ENCODE assay signal across 7 mouse cellular contexts in genomic region chr7:139233714-139234113, GRCm38 (mm10). TPM values are rescaled to one million over a fixed set of nuclear protein-coding genes. Genes with fewer than 3 reads are reported as not detected.
DNase-seq lines count a peak whose midpoint lies in the region; ATAC-seq lines count a peak whose summit lies in the region.

No protein-coding gene starts in this region.

- no peak overlapping the region for H3K9ac ChIP-seq in limb, embryonic 11.5 days (ENCODE audit: low read length)
- no peak overlapping the region for H3K9ac ChIP-seq in midbrain, embryonic 13.5 days (replicated peaks)

- H3K4me1 ChIP-seq in embryonic facial prominence, embryonic 10.5 days = peaks cover 26% of the 10 kb centered on the region
- peaks cover 12% of the 10 kb centered on the region for H3K4me1 ChIP-seq in limb, embryonic 11.5 days (ENCODE audit: control insufficient read depth, insufficient read depth, low read length)
- H3K4me1 ChIP-seq in midbrain, embryonic 13.5 days (replicated peaks) = peaks cover 16% of the 10 kb centered on the region

- under 1% methylated on average over 7 of the region's 7 CpGs for WGBS in embryonic facial prominence, embryonic 10.5 days
- WGBS in limb, embryonic 11.5 days = 1% methylated on average over 7 of the region's 7 CpGs
- under 1% methylated on average over 7 of the region's 7 CpGs for WGBS in midbrain, embryonic 13.5 days

- no peak overlapping the region for H3K4me3 ChIP-seq in embryonic facial prominence, embryonic 10.5 days
- no peak overlapping the region for H3K4me3 ChIP-seq in limb, embryonic 11.5 days (ENCODE audit: low read depth, low read length)
- no peak overlapping the region for H3K4me3 ChIP-seq in midbrain, embryonic 13.5 days (replicated peaks)

- ATAC-seq in limb, embryonic 11.5 days (ENCODE audit: insufficient number of reproducible peaks, low FRiP score, low TSS enrichment, low read depth) = peak; percentile 74
- peak; percentile 80 for ATAC-seq in midbrain, embryonic 13.5 days

- no peak overlapping the region for H3K4me2 ChIP-seq in limb, embryonic 11.5 days (ENCODE audit: low read depth, severe bottlenecking)
- H3K4me2 ChIP-seq in midbrain, embryonic 13.5 days (replicated peaks) = no peak overlapping the region

- H3K36me3 ChIP-seq in embryonic facial prominence, embryonic 10.5 days (replicated peaks) = no peaks in the 10 kb centered on the region
- H3K36me3 ChIP-seq in limb, embryonic 11.5 days (ENCODE audit: control insufficient read depth, insufficient read depth, low read length) = no peaks in the 10 kb centered on the region
- H3K36me3 ChIP-seq in midbrain, embryonic 13.5 days = no peaks in the 10 kb centered on the region; the same call in 1 of the 2 replicates

- H3K27ac ChIP-seq in embryonic facial prominence, embryonic 10.5 days (replicated peaks) = peak overlapping the region; percentile 70
- no peak overlapping the region for H3K27ac ChIP-seq in limb, embryonic 11.5 days (replicated peaks; ENCODE audit: low read depth, low read length)
- H3K27ac ChIP-seq in midbrain, embryonic 13.5 days = 0 out of 2 replicates have a peak overlapping the region, but pooled peaks have one; percentile 16

- no peaks in the 10 kb centered on the region for H3K9me3 ChIP-seq in embryonic facial prominence, embryonic 10.5 days
- no peaks in the 10 kb centered on the region for H3K9me3 ChIP-seq in limb, embryonic 11.5 days (ENCODE audit: control insufficient read depth, low read length)
- no peaks in the 10 kb centered on the region for H3K9me3 ChIP-seq in midbrain, embryonic 13.5 days

- peaks cover 19% of the 10 kb centered on the region; the same call in 1 of the 2 replicates for H3K27me3 ChIP-seq in embryonic facial prominence, embryonic 10.5 days (replicated peaks; ENCODE audit: low read depth, poor library complexity, severe bottlenecking)
- H3K27me3 ChIP-seq in limb, embryonic 11.5 days (ENCODE audit: control insufficient read depth, insufficient read depth, low read length) = no peaks in the 10 kb centered on the region
- no peaks in the 10 kb centered on the region for H3K27me3 ChIP-seq in midbrain, embryonic 13.5 days

- peak; percentile 93 for DNase-seq in adrenal gland, adult 2 months
- DNase-seq in embryonic facial prominence, embryonic 10.5 days (ENCODE audit: low spot score) = peak; percentile 87
- peak; percentile 91 to 93 for DNase-seq in heart, adult 18-20 months
- DNase-seq in kidney, adult 18-20 months = peak; percentile 91
- DNase-seq in limb, embryonic 11.5 days (ENCODE audit: low spot score) = peak; percentile 90
- peak; percentile 66 for DNase-seq in spleen, adult 12 weeks (ENCODE audit: low spot score)

RNA-seq across cellular contexts. Expression of gene Pwwp2b, which starts 14.6 kb away (rescaled TPM):
- total RNA-seq in adrenal gland, adult 2 months (2021) = 10 to 100 TPM in 1 of 2 experiments, 1 to 10 TPM in 1; 8.9 to 16.1 TPM
- 19.6 and 24.4 TPM in 2 replicates for polyA plus RNA-seq in adrenal gland, adult 2 months (2012; rRNA removed)
- polyA plus RNA-seq in embryonic facial prominence, embryonic 10.5 days (2016; fragmentation: Nextera tagmentation; extraction: Ambion mirVana) = 7.1 and 7.6 TPM in 2 replicates
- 10 to 100 TPM in 1 of 2 experiments, 1 to 10 TPM in 1; 8.8 to 11.3 TPM for total RNA-seq in heart, adult 18-20 months (2021)
- 5.7 and 6.6 TPM in 2 replicates for polyA plus RNA-seq in limb, embryonic 11.5 days (2014; fragmentation: Nextera tagmentation; extraction: Ambion mirVana)
- 3.1 and 4.1 TPM in 2 replicates for polyA plus RNA-seq in midbrain, embryonic 13.5 days (2015; fragmentation: Nextera tagmentation; extraction: Ambion mirVana)

RNA-seq across cellular contexts. Expression of gene Stk32c, which starts 20.6 kb away (rescaled TPM):
- 1 to 10 TPM; 2.8 to 3.1 TPM for total RNA-seq in adrenal gland, adult 2 months (2021)
- 3.1 and 7.4 TPM in 2 replicates for polyA plus RNA-seq in adrenal gland, adult 2 months (2012; rRNA removed)
- polyA plus RNA-seq in embryonic facial prominence, embryonic 10.5 days (2016; fragmentation: Nextera tagmentation; extraction: Ambion mirVana) = 0.10 and 0.12 TPM in 2 replicates
- under 1 TPM; 0.51 to 0.92 TPM for total RNA-seq in heart, adult 18-20 months (2021)
- polyA plus RNA-seq in limb, embryonic 11.5 days (2014; fragmentation: Nextera tagmentation; extraction: Ambion mirVana) = 0.17 TPM in 1 of 2 replicates, not detected in the other
- polyA plus RNA-seq in midbrain, embryonic 13.5 days (2015; fragmentation: Nextera tagmentation; extraction: Ambion mirVana) = 0.49 and 0.79 TPM in 2 replicates

RNA-seq across cellular contexts. Expression of gene Lrrc27, which starts 20.9 kb away (rescaled TPM):
- 1 to 10 TPM; 4.1 to 8.3 TPM for total RNA-seq in adrenal gland, adult 2 months (2021)
- polyA plus RNA-seq in adrenal gland, adult 2 months (2012; rRNA removed) = 7.6 and 7.8 TPM in 2 replicates
- polyA plus RNA-seq in embryonic facial prominence, embryonic 10.5 days (2016; fragmentation: Nextera tagmentation; extraction: Ambion mirVana) = 4.4 and 4.6 TPM in 2 replicates
- 10 to 100 TPM; 13.6 to 16.2 TPM for total RNA-seq in heart, adult 18-20 months (2021)
- 3.2 and 4.9 TPM in 2 replicates for polyA plus RNA-seq in limb, embryonic 11.5 days (2014; fragmentation: Nextera tagmentation; extraction: Ambion mirVana)
- polyA plus RNA-seq in midbrain, embryonic 13.5 days (2015; fragmentation: Nextera tagmentation; extraction: Ambion mirVana) = 4.8 and 6.8 TPM in 2 replicates
